Mouse (Mus musculus) limb, embryonic 14.5 days (tissue): ENCODE results near the gene Cul7. TPM values are rescaled to one million over a fixed set of nuclear protein-coding genes. Genes with fewer than 3 reads are reported as not detected.

Source experiments
- ATAC-seq: fragments of 200-750 bp; cut with Nextera tagmentation; 2 replicates; pipeline ENCODE4 v1.8.0; 2017; ENCODE audit warnings: low read depth, moderate number of reproducible peaks, moderate TSS enrichment; ENCODE audit not compliant: low FRiP score
- DNase-seq: peaks from one replicate; pipeline ENCODE4 v3.0.0-alpha.2; 2015; ENCODE audit warnings: low spot score
- H3K27ac ChIP-seq: fragments of 300-500 bp; sonication (generic); replicated peaks from 2 replicates; pipeline ENCODE4 v1.5.1; 2014; ENCODE audit warnings: low read depth, mild to moderate bottlenecking, low read length, moderate library complexity, mixed read lengths
- H3K27me3 ChIP-seq: fragments of 300-500 bp; sonication (generic); 2 replicates; pipeline ENCODE4 v1.6.1; 2014; ENCODE audit warnings: low read length, mixed read lengths; ENCODE audit not compliant: control insufficient read depth, insufficient read depth
- H3K36me3 ChIP-seq: fragments of 300-500 bp; sonication (generic); 2 replicates; pipeline ENCODE4 v1.6.1; 2014; ENCODE audit warnings: mild to moderate bottlenecking, low read length, moderate library complexity, mixed read lengths; ENCODE audit not compliant: control insufficient read depth, insufficient read depth
- H3K4me1 ChIP-seq: fragments of 300-500 bp; sonication (generic); 2 replicates; pipeline ENCODE4 v1.6.1; 2014; ENCODE audit warnings: antibody characterized with exemption, low read length, mixed read lengths; ENCODE audit not compliant: control insufficient read depth, insufficient read depth
- H3K4me2 ChIP-seq: fragments of 300-500 bp; sonication (generic); replicated peaks from 2 replicates; pipeline ENCODE4 v1.6.1; 2014; ENCODE audit warnings: low read depth, mild to moderate bottlenecking, low read length, moderate library complexity; ENCODE audit not compliant: severe bottlenecking
- H3K4me3 ChIP-seq: fragments of 300-500 bp; sonication (generic); replicated peaks from 2 replicates; pipeline ENCODE4 v1.5.1; 2014; ENCODE audit warnings: low read length
- H3K9ac ChIP-seq: fragments of 300-500 bp; sonication (generic); 2 replicates; pipeline ENCODE4 v1.6.1; 2014; ENCODE audit warnings: mild to moderate bottlenecking, low read depth, low read length, moderate library complexity; ENCODE audit not compliant: severe bottlenecking
- H3K9me3 ChIP-seq: fragments of 300-500 bp; sonication (generic); 2 replicates; pipeline ENCODE4 v1.6.1; 2016; ENCODE audit warnings: low read length; ENCODE audit not compliant: control insufficient read depth
- POLR2A ChIP-seq: fragments of 200-500 bp; IDR thresholded peaks from 2 replicates; pipeline ENCODE4 v1.8.0; 2012; ENCODE audit warnings: inconsistent platforms, mild to moderate bottlenecking, moderate library complexity, borderline replicate concordance; ENCODE audit not compliant: insufficient read depth, insufficient read length; ENCODE audit errors: extremely low read depth
- WGBS: fragments of 180-500 bp; shearing (Covaris S2); extraction: QIAGEN DNeasy Blood & Tissue Kit; methylation state at CpG from one replicate; pipeline ENCODE4 v1.1.7; 2014; 5-methylcytosine and 5-hydroxymethylcytosine counted together
- polyA plus RNA-seq, 2 experiments: library from polyadenylated mRNA; depleted of rRNA in 1 of 2; stranded (reverse) in 1 of 2; unstranded in 1 of 2; fragments of >200 nt; fragmentation: Nextera tagmentation in 1 of 2; extraction: Ambion mirVana in 1 of 2; gene quantifications; 2 replicates each; pipeline versions ENCODE4 v1.2.1 to v1.2.3; 2012 to 2014

Cul7 gene
- polyA plus RNA-seq, 2 experiments, result 52.6 to 135 TPM

- DNase-seq (no peak), ATAC-seq (peak; percentile 14)
- H3K9ac ChIP-seq, result peak overlapping the region; percentile 77
- peak overlapping the region; percentile 87 for H3K4me2 ChIP-seq
- peaks cover 27% of the 10 kb centered on the region for H3K36me3 ChIP-seq
- no peaks in the 10 kb centered on the region for H3K27me3 ChIP-seq
- H3K9me3 ChIP-seq, result no peaks in the 10 kb centered on the region
- H3K27ac ChIP-seq, result peak overlapping the region; percentile 79
- peaks cover 12% of the 10 kb centered on the region for H3K4me1 ChIP-seq
- under 1% methylated on average over 17 of the region's 19 CpGs for WGBS
- TF ChIP-seq POLR2A, result no peak
- H3K4me3 ChIP-seq, result peak overlapping the region; percentile 82
Measured at GRCm38 (mm10) chr17:46646322-46646662, 3.8 kb upstream of the Cul7 start.

GRCm38 (mm10) chr17:46647279-46647678 is 2.9 kb upstream of the Cul7 start:
- Histone ChIP-seq H3K4me3 (0 out of 2 replicates have a peak overlapping the region, but pooled peaks have one; percentile 82), H3K9ac (no peak overlapping the region), H3K27ac (no peak overlapping the region), H3K4me1 (peaks cover 21% of the 10 kb centered on the region), H3K9me3 (no peaks in the 10 kb centered on the region), H3K27me3 (no peaks in the 10 kb centered on the region), H3K36me3 (peaks cover 23% of the 10 kb centered on the region), H3K4me2 (peak overlapping the region; percentile 87; the same call in 1 of the 2 replicates)
- WGBS, result 93% methylated on average over 7 of the region's 7 CpGs
- no peak for TF ChIP-seq POLR2A
- ATAC-seq (no peak), DNase-seq (no peak)

- H3K4me3 ChIP-seq, result no peak overlapping the region
- ATAC-seq (no peak), DNase-seq (no peak)
- no peaks in the 10 kb centered on the region for H3K9me3 ChIP-seq
- 92% methylated on average over 9 of the region's 9 CpGs for whole genome bisulfite sequencing
- peaks cover 27% of the 10 kb centered on the region for H3K4me1 ChIP-seq
- H3K36me3 ChIP-seq, result peaks cover 34% of the 10 kb centered on the region
- no peaks in the 10 kb centered on the region for H3K27me3 ChIP-seq
- H3K27ac ChIP-seq, result no peak overlapping the region
- no peak overlapping the region for H3K4me2 ChIP-seq
- TF ChIP-seq POLR2A, result no peak
- no peak overlapping the region for H3K9ac ChIP-seq
Measured at GRCm38 (mm10) chr17:46648436-46648835, 1.7 kb upstream of the Cul7 start.

- DNase-seq (no peak), ATAC-seq (no peak)
- H3K4me2 ChIP-seq, result peak overlapping the region; percentile 63
- 32% methylated on average over 15 of the region's 15 CpGs for WGBS
- H3K27ac ChIP-seq, result peak overlapping the region; percentile 96
- TF ChIP-seq POLR2A, result no peak
- H3K9ac ChIP-seq, result peak overlapping the region; percentile 92; the same call in 1 of the 2 replicates
- peak overlapping the region; percentile 76 for H3K4me3 ChIP-seq
- peaks cover 48% of the 10 kb centered on the region for H3K36me3 ChIP-seq
- H3K4me1 ChIP-seq, result peaks cover 27% of the 10 kb centered on the region
- no peaks in the 10 kb centered on the region; the same call in 1 of the 2 replicates for H3K9me3 ChIP-seq
- H3K27me3 ChIP-seq, result no peaks in the 10 kb centered on the region
Measured at GRCm38 (mm10) chr17:46649811-46650210, 326 bp upstream of the Cul7 start.

- no peak for DNase-seq
- no peaks in the 10 kb centered on the region; the same call in 1 of the 2 replicates for H3K9me3 ChIP-seq
- ATAC-seq, result no peak
- H3K27ac ChIP-seq, result peak overlapping the region; percentile 96
- peaks cover 60% of the 10 kb centered on the region for H3K36me3 ChIP-seq
- H3K4me3 ChIP-seq, result peak overlapping the region; percentile 76
- WGBS, result 74% methylated on average over 17 of the region's 17 CpGs
- H3K4me1 ChIP-seq, result peaks cover 25% of the 10 kb centered on the region
- H3K4me2 ChIP-seq, result peak overlapping the region; percentile 63
- peak overlapping the region; percentile 92 for H3K9ac ChIP-seq
- no peak for TF ChIP-seq POLR2A
- H3K27me3 ChIP-seq, result no peaks in the 10 kb centered on the region
Measured at GRCm38 (mm10) chr17:46651292-46651691, 1.2 kb downstream of the Cul7 start.
